Mouse (Mus musculus): ENCODE results near the gene Hist1h2af.

DNA sequence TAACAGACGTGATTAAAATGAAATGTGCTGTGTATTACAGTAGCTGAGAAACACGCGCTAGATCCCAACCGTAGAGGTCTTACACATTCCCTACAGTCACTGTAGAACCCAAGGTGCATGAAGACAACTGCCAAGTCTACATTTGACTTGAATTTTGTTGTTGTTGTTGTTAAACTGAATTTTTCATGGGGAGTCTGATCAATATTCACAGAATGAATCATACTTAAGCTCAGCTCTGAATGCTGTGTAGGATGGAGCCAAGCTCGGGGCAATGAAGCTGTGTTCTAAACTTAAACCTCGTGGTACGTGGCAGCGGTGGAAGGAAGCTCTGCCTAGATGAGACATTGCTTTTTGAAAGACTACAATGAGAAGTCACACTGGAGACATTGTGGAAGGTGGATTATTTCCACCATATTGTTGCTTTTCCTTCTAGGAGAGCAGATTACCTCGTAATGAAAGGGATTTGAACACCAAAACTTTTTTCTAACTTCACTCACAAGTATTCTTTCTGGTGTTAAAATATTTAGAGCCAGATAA is 31.6 kb upstream of the Hist1h2af start:
- TF ChIP-seq CTCF (IDR thresholded peaks at IDR 0.05; ENCODE audit: borderline replicate concordance, insufficient read depth, low read length) = no peak
- no peak for TF ChIP-seq POLR2A (IDR thresholded peaks at IDR 0.05; ENCODE audit: low read depth, low read length)
